Comparison of ENCODE assay signal across 7 mouse cellular contexts in the genomic region with DNA sequence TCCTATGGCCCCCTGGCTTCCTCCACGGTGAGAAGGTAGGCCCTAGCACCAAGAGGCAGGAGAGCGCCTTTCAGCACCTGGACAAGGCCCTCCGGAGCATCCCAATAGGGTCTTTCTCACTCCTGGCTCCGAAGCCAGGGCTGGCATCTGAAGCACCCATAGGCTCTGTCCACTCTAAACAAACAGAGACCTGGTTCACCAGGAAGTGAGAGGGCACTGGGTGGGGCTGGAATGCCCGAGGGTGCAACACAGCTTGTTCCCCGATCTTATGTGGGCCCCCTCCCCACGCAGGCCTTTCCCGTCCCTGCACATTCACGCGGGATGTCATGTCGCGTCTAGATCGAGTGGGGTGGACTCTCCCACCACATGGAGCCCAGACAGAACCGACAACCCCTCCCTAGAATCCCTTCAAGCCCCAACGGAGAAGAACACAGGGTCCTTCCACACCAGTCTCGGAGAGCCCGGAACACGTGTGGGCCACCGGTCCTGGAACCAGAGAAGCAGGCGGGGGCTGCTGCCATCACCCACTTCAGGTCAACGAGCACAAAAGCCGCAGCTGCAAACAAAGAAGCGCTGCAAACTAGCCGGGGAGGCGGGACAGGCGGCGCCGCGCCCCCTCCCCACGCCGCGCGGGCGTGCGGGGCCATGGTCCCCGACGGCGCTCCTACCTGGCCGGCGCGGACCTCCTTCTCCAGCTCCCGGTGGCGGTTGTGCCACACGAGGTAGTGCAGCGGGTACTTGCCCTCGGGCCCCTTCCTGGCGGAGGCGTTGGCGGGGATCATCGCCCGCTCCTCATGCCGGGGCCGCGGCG. TPM values are rescaled to one million over a fixed set of nuclear protein-coding genes. Genes with fewer than 3 reads are reported as not detected.
DNase-seq lines count a peak whose midpoint lies in the region; ATAC-seq and TF ChIP-seq lines count a peak whose summit lies in the region.

No protein-coding gene starts in this region.

- WGBS in lung, embryonic 14.5 days, result 3% methylated on average over 47 of the region's 55 CpGs
- 4% methylated on average over 55 of the region's 55 CpGs for WGBS in heart, embryonic 15.5 days
- WGBS in liver, embryonic 14.5 days (ENCODE audit: insufficient replicate concordance), result 5% methylated on average over 52 of the region's 55 CpGs
- 8% methylated on average over 34 of the region's 55 CpGs for WGBS in stomach, postnatal 0 days

- no peaks in the 10 kb centered on the region for H3K36me3 ChIP-seq in lung, embryonic 14.5 days (ENCODE audit: insufficient read depth)
- H3K36me3 ChIP-seq in heart, embryonic 15.5 days, result no peaks in the 10 kb centered on the region
- H3K36me3 ChIP-seq in liver, embryonic 14.5 days (replicated peaks; ENCODE audit: control insufficient read depth, insufficient read depth, low read depth), result no peaks in the 10 kb centered on the region
- H3K36me3 ChIP-seq in stomach, postnatal 0 days (ENCODE audit: control insufficient read depth, insufficient read depth, low read length), result no peaks in the 10 kb centered on the region

- DNase-seq in lung, embryonic 14.5 days, result peak; percentile 56
- no peak for DNase-seq in lung, adult 18-20 months
- DNase-seq in cerebellum, adult 9-10 months, result peak; percentile 66
- no peak for DNase-seq in liver, embryonic 14.5 days (ENCODE audit: low read depth in 3 of 3, low spot score in 3 of 3)
- peak; percentile 39 for DNase-seq in stomach, postnatal 0 days (ENCODE audit: low spot score)
- no peak for DNase-seq in adrenal gland, adult 18-20 months (ENCODE audit: low spot score in 2 of 2)

- peak overlapping the region; percentile 80 for H3K4me2 ChIP-seq in lung, embryonic 14.5 days
- peak overlapping the region; percentile 99 for H3K4me2 ChIP-seq in heart, embryonic 15.5 days
- peak overlapping the region; percentile 93 for H3K4me2 ChIP-seq in liver, embryonic 14.5 days (ENCODE audit: low read depth)
- peak overlapping the region; percentile 97 for H3K4me2 ChIP-seq in stomach, postnatal 0 days (replicated peaks; ENCODE audit: low read depth)

- H3K9ac ChIP-seq in lung, embryonic 14.5 days, result peak overlapping the region; percentile 88
- peak overlapping the region; percentile 90 for H3K9ac ChIP-seq in heart, embryonic 15.5 days
- peak overlapping the region; percentile 57 for H3K9ac ChIP-seq in liver, embryonic 14.5 days (replicated peaks)
- peak overlapping the region; percentile 76 for H3K9ac ChIP-seq in stomach, postnatal 0 days (ENCODE audit: low read length)

- no peaks in the 10 kb centered on the region for H3K27me3 ChIP-seq in lung, embryonic 14.5 days (ENCODE audit: insufficient read depth, low read length)
- no peaks in the 10 kb centered on the region for H3K27me3 ChIP-seq in heart, embryonic 15.5 days
- H3K27me3 ChIP-seq in liver, embryonic 14.5 days (ENCODE audit: control insufficient read depth, insufficient read depth, low read length), result peaks cover 25% of the 10 kb centered on the region
- H3K27me3 ChIP-seq in stomach, postnatal 0 days (ENCODE audit: control insufficient read depth, insufficient read depth, low read length), result no peaks in the 10 kb centered on the region

- ATAC-seq in lung, embryonic 14.5 days (ENCODE audit: insufficient read depth), result no peak
- ATAC-seq in heart, embryonic 15.5 days (replicated peaks; ENCODE audit: insufficient number of reproducible peaks, insufficient read depth, low FRiP score, low read depth), result no peak
- no peak for ATAC-seq in liver, embryonic 14.5 days (ENCODE audit: insufficient read depth)
- ATAC-seq in stomach, postnatal 0 days (ENCODE audit: low FRiP score, low TSS enrichment), result no peak

- no peaks in the 10 kb centered on the region for H3K9me3 ChIP-seq in lung, embryonic 14.5 days (ENCODE audit: low read depth, low read length)
- no peaks in the 10 kb centered on the region for H3K9me3 ChIP-seq in heart, embryonic 15.5 days (replicated peaks)
- H3K9me3 ChIP-seq in liver, embryonic 14.5 days (ENCODE audit: control insufficient read depth, low read length), result no peaks in the 10 kb centered on the region
- H3K9me3 ChIP-seq in stomach, postnatal 0 days (ENCODE audit: control insufficient read depth, low read length), result no peaks in the 10 kb centered on the region

- H3K27ac ChIP-seq in lung, embryonic 14.5 days (ENCODE audit: low read depth), result no peak overlapping the region
- no peak overlapping the region for H3K27ac ChIP-seq in heart, embryonic 15.5 days
- no peak overlapping the region for H3K27ac ChIP-seq in liver, embryonic 14.5 days
- no peak overlapping the region for H3K27ac ChIP-seq in stomach, postnatal 0 days (replicated peaks)

- TF ChIP-seq EP300 in liver, embryonic 14.5 days (IDR thresholded peaks at IDR 0.05; ENCODE audit: low read depth), result no peak
- no peak for TF ChIP-seq EP300 in stomach, postnatal 0 days (optimal IDR thresholded peaks at IDR 0.05)

- peaks cover 30% of the 10 kb centered on the region for H3K4me1 ChIP-seq in lung, embryonic 14.5 days (ENCODE audit: insufficient read depth)
- peaks cover 57% of the 10 kb centered on the region for H3K4me1 ChIP-seq in heart, embryonic 15.5 days (replicated peaks)
- peaks cover 7 to 16% of the 10 kb centered on the region in 2 experiments; a peak in 3 of 4 replicates for H3K4me1 ChIP-seq in liver, embryonic 14.5 days (replicated peaks; ENCODE audit: control insufficient read depth in 2 of 2, insufficient read depth in 2 of 2, low read length in 1 of 2)
- H3K4me1 ChIP-seq in stomach, postnatal 0 days (replicated peaks; ENCODE audit: control insufficient read depth, insufficient read depth), result peaks cover 13% of the 10 kb centered on the region

- no peak for TF ChIP-seq CTCF in lung, embryonic 14.5 days (IDR thresholded peaks at IDR 0.05; ENCODE audit: low read depth)
- no peak for TF ChIP-seq CTCF in liver, embryonic 14.5 days (IDR thresholded peaks at IDR 0.05; ENCODE audit: low read depth)
- TF ChIP-seq CTCF in stomach, postnatal 0 days (IDR thresholded peaks at IDR 0.05; ENCODE audit: low read depth), result no peak

- H3K4me3 ChIP-seq in lung, embryonic 14.5 days (ENCODE audit: low read depth, low read length), result peak overlapping the region; percentile 84
- peak overlapping the region; percentile 87 for H3K4me3 ChIP-seq in heart, embryonic 15.5 days
- H3K4me3 ChIP-seq in liver, embryonic 14.5 days (ENCODE audit: insufficient read depth in 1 of 2, low read depth in 2 of 2, low read length in 2 of 2), result peak overlapping the region; percentile 49 to 72
- H3K4me3 ChIP-seq in stomach, postnatal 0 days (ENCODE audit: low read depth, low read length), result peak overlapping the region; percentile 77

RNA-seq across cellular contexts. Expression of gene Ankrd13b, which starts 0.5 kb away (rescaled TPM):
- polyA plus RNA-seq in lung, embryonic 14.5 days (2014; fragmentation: Nextera tagmentation; extraction: Ambion mirVana), result 12.1 and 12.9 TPM in 2 replicates
- 3.2 and 4.9 TPM in 2 replicates for polyA plus RNA-seq in heart, embryonic 15.5 days (2015; fragmentation: Nextera tagmentation; extraction: Ambion mirVana)
- polyA plus RNA-seq in liver, embryonic 14.5 days (2012; rRNA removed), result 4.1 and 4.8 TPM in 2 replicates
- polyA plus RNA-seq in liver, embryonic 14.5 days (2014; fragmentation: Nextera tagmentation; extraction: Ambion mirVana), result 0.67 and 1.00 TPM in 2 replicates
- 2.4 and 3.0 TPM in 2 replicates for polyA plus RNA-seq in stomach, postnatal 0 days (2015; fragmentation: Nextera tagmentation; extraction: Ambion mirVana)
- 1 to 10 TPM; 7.9 to 8.3 TPM for total RNA-seq in adrenal gland, adult 18-20 months (2021)

RNA-seq across cellular contexts. Expression of gene Git1, which starts 4.4 kb away (rescaled TPM):
- polyA plus RNA-seq in lung, embryonic 14.5 days (2014; fragmentation: Nextera tagmentation; extraction: Ambion mirVana), result 18.4 and 21.1 TPM in 2 replicates
- 6.8 and 10.0 TPM in 2 replicates for polyA plus RNA-seq in heart, embryonic 15.5 days (2015; fragmentation: Nextera tagmentation; extraction: Ambion mirVana)
- polyA plus RNA-seq in liver, embryonic 14.5 days (2012; rRNA removed), result 6.3 and 7.3 TPM in 2 replicates
- 2.2 TPM in 2 replicates for polyA plus RNA-seq in liver, embryonic 14.5 days (2014; fragmentation: Nextera tagmentation; extraction: Ambion mirVana)
- polyA plus RNA-seq in stomach, postnatal 0 days (2015; fragmentation: Nextera tagmentation; extraction: Ambion mirVana), result 5.9 and 7.9 TPM in 2 replicates
- 10 to 100 TPM; 47.7 to 49.2 TPM for total RNA-seq in adrenal gland, adult 18-20 months (2021)

RNA-seq across cellular contexts. Expression of gene Abhd15, which starts 25.9 kb away (rescaled TPM):
- polyA plus RNA-seq in lung, embryonic 14.5 days (2014; fragmentation: Nextera tagmentation; extraction: Ambion mirVana), result 3.0 and 3.2 TPM in 2 replicates
- polyA plus RNA-seq in heart, embryonic 15.5 days (2015; fragmentation: Nextera tagmentation; extraction: Ambion mirVana), result 2.2 and 4.5 TPM in 2 replicates
- 0.76 and 1.1 TPM in 2 replicates for polyA plus RNA-seq in liver, embryonic 14.5 days (2012; rRNA removed)
- 2.3 and 2.7 TPM in 2 replicates for polyA plus RNA-seq in liver, embryonic 14.5 days (2014; fragmentation: Nextera tagmentation; extraction: Ambion mirVana)
- 1.8 and 1.9 TPM in 2 replicates for polyA plus RNA-seq in stomach, postnatal 0 days (2015; fragmentation: Nextera tagmentation; extraction: Ambion mirVana)
- total RNA-seq in adrenal gland, adult 18-20 months (2021), result 10 to 100 TPM; 16.7 to 27.6 TPM

RNA-seq across cellular contexts. Expression of gene Coro6, which starts 26.8 kb away (rescaled TPM):
- polyA plus RNA-seq in lung, embryonic 14.5 days (2014; fragmentation: Nextera tagmentation; extraction: Ambion mirVana), result 0.22 and 0.99 TPM in 2 replicates
- polyA plus RNA-seq in heart, embryonic 15.5 days (2015; fragmentation: Nextera tagmentation; extraction: Ambion mirVana), result 42.4 and 43.7 TPM in 2 replicates
- 0.10 and 0.15 TPM in 2 replicates for polyA plus RNA-seq in liver, embryonic 14.5 days (2012; rRNA removed)
- polyA plus RNA-seq in liver, embryonic 14.5 days (2014; fragmentation: Nextera tagmentation; extraction: Ambion mirVana), result 0.08 and 0.19 TPM in 2 replicates
- polyA plus RNA-seq in stomach, postnatal 0 days (2015; fragmentation: Nextera tagmentation; extraction: Ambion mirVana), result 0.11 and 0.22 TPM in 2 replicates
- 1 to 10 TPM; 2.0 to 2.9 TPM for total RNA-seq in adrenal gland, adult 18-20 months (2021)

RNA-seq across cellular contexts. Expression of gene Trp53i13, which starts 26.8 kb away (rescaled TPM):
- polyA plus RNA-seq in lung, embryonic 14.5 days (2014; fragmentation: Nextera tagmentation; extraction: Ambion mirVana), result 39.2 and 40.3 TPM in 2 replicates
- polyA plus RNA-seq in heart, embryonic 15.5 days (2015; fragmentation: Nextera tagmentation; extraction: Ambion mirVana), result 26.3 and 32.2 TPM in 2 replicates
- 2.8 and 3.3 TPM in 2 replicates for polyA plus RNA-seq in liver, embryonic 14.5 days (2012; rRNA removed)
- polyA plus RNA-seq in liver, embryonic 14.5 days (2014; fragmentation: Nextera tagmentation; extraction: Ambion mirVana), result 3.5 and 4.2 TPM in 2 replicates
- 19.5 and 20.9 TPM in 2 replicates for polyA plus RNA-seq in stomach, postnatal 0 days (2015; fragmentation: Nextera tagmentation; extraction: Ambion mirVana)
- total RNA-seq in adrenal gland, adult 18-20 months (2021), result 10 to 100 TPM; 11.0 to 12.9 TPM

Comparison
In these comparisons a context has a peak if more than half of its experiments do, and no peak if none do; other contexts are left out.
1. DNase-seq: peak in lung, embryonic 14.5 days (single experiment), cerebellum, adult 9-10 months (single experiment) and stomach, postnatal 0 days (single experiment); none in lung, adult 18-20 months (0 of 2), liver, embryonic 14.5 days (0 of 3) and adrenal gland, adult 18-20 months (0 of 2).
2. Peak in every context shown above with its lines, with median percentiles within 50 percentile points of each other: H3K4me2 ChIP-seq, H3K4me3 ChIP-seq and H3K9ac ChIP-seq.